Mouse (Mus musculus) Muller cell, postnatal 12 days (primary cell): Measurements from ENCODE around the gene Gm9767.

Experiments used
- DNase-seq: peaks from one replicate; pipeline ENCODE4 v3.0.0-alpha.2; 2015; ENCODE audit errors: inconsistent ontology term

Gm9767 gene

DNA sequence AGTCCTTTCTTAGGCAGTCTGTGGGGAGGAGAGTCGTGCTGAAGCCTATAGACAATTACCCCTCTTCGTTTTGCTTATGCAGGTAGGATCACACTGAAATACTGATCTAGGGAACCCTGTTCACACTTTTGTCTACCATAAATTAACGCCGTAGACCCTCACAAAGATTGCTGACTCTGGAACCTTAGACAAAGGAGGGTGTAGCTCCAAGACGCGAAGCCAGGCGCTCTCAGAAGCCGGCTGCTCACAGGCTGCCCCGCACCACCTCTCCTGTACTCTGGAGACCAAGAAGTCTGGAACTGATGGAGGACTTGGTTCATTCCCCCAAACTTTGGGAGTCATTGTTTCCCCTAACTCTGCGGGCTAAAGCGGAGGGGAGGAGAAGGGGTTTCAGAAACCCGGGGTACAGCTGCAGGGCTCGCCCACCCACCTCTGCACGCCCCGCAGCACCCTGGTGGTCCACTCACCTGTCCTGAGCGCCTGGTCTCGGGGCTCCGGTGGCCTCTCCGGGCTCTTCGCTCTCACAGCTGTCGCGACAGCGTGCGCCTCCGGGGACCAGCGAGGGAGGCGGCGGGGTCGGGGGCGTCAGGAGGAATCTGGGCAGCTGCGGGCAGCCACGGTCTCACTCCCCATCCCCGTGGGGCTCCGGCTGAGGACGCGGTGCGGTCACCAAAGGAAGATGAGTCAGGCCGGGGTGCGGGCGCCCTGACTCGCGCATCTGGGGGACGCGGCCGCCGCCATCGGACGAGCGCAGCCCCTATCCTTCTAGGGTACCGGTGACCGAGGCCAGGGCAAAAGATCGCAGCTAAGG is at the start of gene Gm9767:
Gene Gm9767, plus strand, starts transcription at position 585 of the 811 bp plus-strand sequence.
- DNase-seq: peak; percentile 69

DNA sequence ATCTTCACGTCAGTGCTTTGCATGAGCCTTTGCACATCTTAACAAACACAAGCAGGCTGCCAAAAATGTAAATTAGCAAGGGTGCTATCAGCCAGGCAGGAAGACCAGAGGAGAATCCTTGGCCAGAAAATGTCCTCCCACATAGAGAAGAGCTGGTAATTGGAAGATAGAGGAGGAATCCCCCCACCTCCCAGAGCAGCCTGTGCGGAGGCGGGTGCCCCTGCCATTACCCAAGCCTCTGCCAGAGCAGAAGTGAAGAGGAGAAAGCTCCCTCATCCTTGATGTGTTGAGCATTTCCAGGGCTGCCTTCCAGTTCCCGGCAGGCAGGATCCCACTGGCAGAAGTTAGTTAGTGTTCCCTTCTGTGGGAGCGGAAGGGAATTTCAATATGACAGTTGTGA is 43.1 kb upstream of the Gm9767 start:
- DNase-seq: peak; percentile 77

- DNase-seq: no peak
Measured at GRCm38 (mm10) chr10:26051177-26051576, 26.9 kb upstream of the Gm9767 start.

DNA sequence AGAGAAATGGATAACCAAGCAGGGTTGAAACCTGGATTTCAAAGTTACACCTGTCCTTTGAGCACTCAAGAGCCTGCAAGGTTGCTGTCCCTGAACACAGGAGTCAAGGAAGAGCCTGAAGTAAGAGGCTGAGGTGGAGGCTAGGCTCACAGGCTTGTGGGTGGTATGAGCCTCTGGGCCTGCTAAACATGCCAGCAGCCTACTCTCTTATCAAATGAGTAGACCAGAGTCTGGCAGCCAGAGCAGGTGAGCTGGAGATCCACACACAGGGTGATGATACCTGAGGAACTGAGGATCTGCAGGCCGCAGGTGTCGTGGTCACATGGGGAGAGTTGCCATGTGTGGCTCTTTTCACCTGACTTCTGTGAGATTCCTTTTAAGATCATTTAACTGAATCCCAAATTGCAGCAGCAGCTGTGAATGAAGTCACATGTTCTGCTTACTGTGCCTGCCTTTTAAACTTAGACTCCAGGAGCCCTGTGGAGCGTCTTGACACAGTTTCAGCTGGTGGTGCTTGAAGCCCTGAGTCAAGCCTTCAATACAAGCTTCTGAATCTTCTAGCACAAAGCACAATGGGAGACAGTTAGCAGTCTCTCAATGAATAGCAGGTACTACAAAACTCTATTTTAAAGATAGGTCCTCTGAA is 18.3 kb upstream of the Gm9767 start:
- no peak for DNase-seq

DNA sequence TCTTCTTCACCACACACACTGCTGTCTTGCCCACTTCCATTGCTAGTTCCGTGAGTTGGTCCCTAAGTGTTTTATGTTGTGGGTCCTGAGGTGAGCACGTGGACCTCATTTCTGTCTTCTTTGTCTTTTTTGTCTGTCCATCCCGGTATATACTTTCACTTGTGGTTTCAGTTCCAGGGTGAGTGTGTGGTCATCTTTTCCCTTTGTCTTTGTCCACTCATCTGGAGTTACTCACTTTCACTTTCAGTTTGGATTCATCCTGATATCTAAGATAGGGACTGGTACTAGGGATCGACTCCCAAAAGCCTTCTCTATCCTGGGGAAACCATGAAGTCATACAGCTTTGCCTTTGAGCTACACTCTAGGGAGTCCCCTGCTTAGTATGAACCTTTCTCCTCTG is 15.0 kb upstream of the Gm9767 start:
- DNase-seq: peak; percentile 47

DNA sequence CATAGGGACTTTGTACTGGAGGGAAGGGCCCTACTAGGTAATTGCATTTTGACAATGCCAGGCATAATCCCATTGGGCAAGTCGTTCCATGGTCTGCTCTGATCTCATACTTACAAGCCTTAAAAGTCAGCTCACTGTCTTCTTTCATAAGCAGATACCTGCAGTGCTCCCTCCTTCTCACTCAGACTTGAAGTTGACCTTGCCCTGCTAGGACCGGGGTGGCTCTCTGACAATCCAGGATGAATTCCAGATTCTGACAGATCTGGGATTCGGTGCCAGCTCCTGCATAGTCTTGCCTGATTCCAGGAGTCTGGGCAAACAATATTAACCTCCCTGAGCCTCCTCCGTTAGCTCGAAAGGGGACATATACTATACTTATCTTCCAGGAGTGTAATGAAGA is 6.1 kb upstream of the Gm9767 start:
- no peak for DNase-seq

GRCm38 (mm10) chr10:26076949-26077348 is 1.1 kb upstream of the Gm9767 start:
- DNase-seq: no peak

GRCm38 (mm10) chr10:26078521-26079142 is 577 bp downstream of the Gm9767 start, which contains the start of gene Tmem200a:
TSS of gene Tmem200a (minus strand) at chr10:26079052.
- DNase-seq: peak; percentile 87

GRCm38 (mm10) chr10:26079678-26080077 is 1.6 kb downstream of the Gm9767 start:
- peak; percentile 37 for DNase-seq

- DNase-seq: no peak
Measured at GRCm38 (mm10) chr10:26082081-26082480, 4.0 kb downstream of the Gm9767 start.

GRCm38 (mm10) chr10:26103330-26103982 is 25.4 kb downstream of the Gm9767 start:
- no peak for DNase-seq

DNA sequence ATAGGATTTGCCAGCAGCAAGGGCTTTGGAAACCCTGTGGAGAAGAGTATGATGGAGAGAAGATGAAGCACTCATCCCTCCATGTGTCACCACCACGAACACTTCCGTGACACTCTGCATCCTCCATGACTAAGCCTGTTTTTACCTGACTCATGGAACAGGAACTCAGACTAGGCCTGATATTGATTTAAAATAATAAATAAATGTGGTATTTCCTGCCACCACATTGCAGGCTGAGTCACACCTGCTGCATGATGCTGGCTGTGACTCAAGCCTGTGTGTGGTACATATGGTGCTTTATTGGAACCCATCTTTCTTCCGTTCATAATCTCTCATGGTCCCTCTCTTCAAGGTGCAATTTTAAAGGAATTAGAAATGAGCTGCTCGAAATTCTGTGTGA is 36.4 kb downstream of the Gm9767 start:
- DNase-seq: peak; percentile 27

DNA sequence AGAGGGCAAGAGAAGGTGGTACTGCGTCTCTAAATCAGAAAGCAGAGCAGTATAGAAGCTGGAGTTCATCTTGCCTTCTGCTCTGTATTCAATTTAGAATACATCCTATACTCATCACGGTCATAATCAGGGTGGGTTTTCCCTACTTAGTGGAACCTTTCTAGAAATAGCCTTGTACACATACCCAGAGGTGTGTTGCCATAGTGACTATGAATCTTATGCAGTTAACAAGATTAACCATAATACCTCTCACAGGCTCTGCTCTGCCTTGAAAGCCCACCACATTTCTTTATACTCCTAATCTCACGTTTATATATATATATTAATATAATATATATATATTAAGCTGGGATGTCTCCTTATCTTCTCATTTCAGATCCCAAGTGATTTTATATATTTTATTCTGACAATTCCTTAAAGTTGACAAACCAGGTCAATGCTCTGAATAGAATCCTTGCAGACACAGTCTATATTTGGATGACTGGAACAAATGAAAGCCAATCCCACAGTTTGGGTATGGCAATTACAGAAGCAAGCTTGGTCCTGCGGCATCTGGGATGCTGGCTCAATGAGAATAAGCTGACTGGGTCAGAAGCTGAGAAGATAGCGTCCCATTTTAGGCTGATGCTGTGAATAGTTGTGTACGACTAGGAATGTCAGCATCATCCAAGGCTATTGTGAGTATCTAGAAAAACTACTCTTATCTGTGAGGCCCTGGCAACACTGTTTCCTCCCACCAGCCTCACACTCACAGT is 41.2 kb downstream of the Gm9767 start:
- no peak for DNase-seq

- DNase-seq: no peak
Measured at GRCm38 (mm10) chr10:26119822-26120183, 41.7 kb downstream of the Gm9767 start.
